Mouse (Mus musculus): ENCODE measurements around the gene Mapre3. TPM values are rescaled to one million over a fixed set of nuclear protein-coding genes. Genes with fewer than 3 reads are reported as not detected.
A peak's percentile ranks its signal among the peaks of the same experiment; 100 is the strongest.

Gene Mapre3
- polyA plus RNA-seq, 2 experiments: 28.2 to 64.7 TPM

- H3K9ac ChIP-seq (ENCODE audit: low read depth, low read length, severe bottlenecking): no peak overlapping the region
- H3K4me1 ChIP-seq (ENCODE audit: control insufficient read depth, insufficient read depth, low read length): no peaks in the 10 kb centered on the region; the same call in 1 of the 2 replicates
- H3K27ac ChIP-seq (replicated peaks; ENCODE audit: low read depth, low read length): no peak overlapping the region
- peak overlapping the region; percentile 46 for H3K4me2 ChIP-seq (replicated peaks; ENCODE audit: low read depth, low read length, severe bottlenecking)
- H3K36me3 ChIP-seq (ENCODE audit: control insufficient read depth, insufficient read depth, low read length): no peaks in the 10 kb centered on the region
- no peak for TF ChIP-seq POLR2A (IDR thresholded peaks at IDR 0.05; ENCODE audit: borderline replicate concordance, extremely low read depth, insufficient read depth, insufficient read length)
- 11% methylated on average over 20 of the region's 20 CpGs for WGBS
- no peaks in the 10 kb centered on the region for H3K9me3 ChIP-seq (ENCODE audit: control insufficient read depth, low read length)
- no peaks in the 10 kb centered on the region for H3K27me3 ChIP-seq (ENCODE audit: control insufficient read depth, insufficient read depth, low read length)
- ATAC-seq (ENCODE audit: low FRiP score, low read depth) (peak; percentile 72), DNase-seq (ENCODE audit: low spot score) (peak; percentile 92)
- H3K4me3 ChIP-seq (replicated peaks; ENCODE audit: low read length): peak overlapping the region; percentile 18
Observed at GRCm38 (mm10) chr5:30774601-30775371, 39.7 kb upstream of the Mapre3 start.

GRCm38 (mm10) chr5:30780699-30781098 is 33.7 kb upstream of the Mapre3 start:
- 69% methylated on average over 9 of the region's 9 CpGs for WGBS
- ATAC-seq (ENCODE audit: low FRiP score, low read depth): no peak
- no peak for TF ChIP-seq POLR2A (IDR thresholded peaks at IDR 0.05; ENCODE audit: borderline replicate concordance, extremely low read depth, insufficient read depth, insufficient read length)

GRCm38 (mm10) chr5:30781147-30781546 is 33.3 kb upstream of the Mapre3 start:
- Histone ChIP-seq H3K4me2 (replicated peaks; ENCODE audit: low read depth, low read length, severe bottlenecking) (no peak overlapping the region), H3K27ac (replicated peaks; ENCODE audit: low read depth, low read length) (no peak overlapping the region), H3K4me1 (ENCODE audit: control insufficient read depth, insufficient read depth, low read length) (no peaks in the 10 kb centered on the region), H3K36me3 (ENCODE audit: control insufficient read depth, insufficient read depth, low read length) (no peaks in the 10 kb centered on the region), H3K27me3 (ENCODE audit: control insufficient read depth, insufficient read depth, low read length) (no peaks in the 10 kb centered on the region), H3K4me3 (replicated peaks; ENCODE audit: low read length) (no peak overlapping the region), H3K9ac (ENCODE audit: low read depth, low read length, severe bottlenecking) (no peak overlapping the region), H3K9me3 (ENCODE audit: control insufficient read depth, low read length) (no peaks in the 10 kb centered on the region)
- peak; percentile 28 for DNase-seq (ENCODE audit: low spot score)
- ATAC-seq (ENCODE audit: low FRiP score, low read depth): no peak
- no peak for TF ChIP-seq POLR2A (IDR thresholded peaks at IDR 0.05; ENCODE audit: borderline replicate concordance, extremely low read depth, insufficient read depth, insufficient read length)
- WGBS: 67% methylated on average over 3 of the region's 3 CpGs

More at GRCm38 (mm10) chr5:30780699-30781098, 33.7 kb upstream of the Mapre3 start:
- no peaks in the 10 kb centered on the region for H3K4me1 ChIP-seq (ENCODE audit: control insufficient read depth, insufficient read depth, low read length)
- DNase-seq (ENCODE audit: low spot score): no peak
- H3K4me2 ChIP-seq (replicated peaks; ENCODE audit: low read depth, low read length, severe bottlenecking): no peak overlapping the region
- H3K36me3 ChIP-seq (ENCODE audit: control insufficient read depth, insufficient read depth, low read length): no peaks in the 10 kb centered on the region
- H3K4me3 ChIP-seq (replicated peaks; ENCODE audit: low read length): no peak overlapping the region
- no peak overlapping the region for H3K9ac ChIP-seq (ENCODE audit: low read depth, low read length, severe bottlenecking)
- H3K27me3 ChIP-seq (ENCODE audit: control insufficient read depth, insufficient read depth, low read length): no peaks in the 10 kb centered on the region
- H3K27ac ChIP-seq (replicated peaks; ENCODE audit: low read depth, low read length): no peak overlapping the region
- H3K9me3 ChIP-seq (ENCODE audit: control insufficient read depth, low read length): no peaks in the 10 kb centered on the region

- Histone ChIP-seq H3K4me2 (replicated peaks; ENCODE audit: low read depth, low read length, severe bottlenecking) (no peak overlapping the region), H3K9me3 (ENCODE audit: control insufficient read depth, low read length) (no peaks in the 10 kb centered on the region), H3K27me3 (ENCODE audit: control insufficient read depth, insufficient read depth, low read length) (no peaks in the 10 kb centered on the region), H3K4me3 (replicated peaks; ENCODE audit: low read length) (no peak overlapping the region), H3K9ac (ENCODE audit: low read depth, low read length, severe bottlenecking) (no peak overlapping the region), H3K27ac (replicated peaks; ENCODE audit: low read depth, low read length) (no peak overlapping the region), H3K36me3 (ENCODE audit: control insufficient read depth, insufficient read depth, low read length) (no peaks in the 10 kb centered on the region), H3K4me1 (ENCODE audit: control insufficient read depth, insufficient read depth, low read length) (no peaks in the 10 kb centered on the region)
- no peak for DNase-seq (ENCODE audit: low spot score)
- TF ChIP-seq POLR2A (IDR thresholded peaks at IDR 0.05; ENCODE audit: borderline replicate concordance, extremely low read depth, insufficient read depth, insufficient read length): no peak
- ATAC-seq (ENCODE audit: low FRiP score, low read depth): no peak
- WGBS: 87% methylated on average over 5 of the region's 5 CpGs
Observed at GRCm38 (mm10) chr5:30787381-30787780, 27.1 kb upstream of the Mapre3 start.

GRCm38 (mm10) chr5:30790047-30790446 is 24.4 kb upstream of the Mapre3 start:
- ATAC-seq (ENCODE audit: low FRiP score, low read depth): no peak
- H3K27me3 ChIP-seq (ENCODE audit: control insufficient read depth, insufficient read depth, low read length): no peaks in the 10 kb centered on the region
- no peak overlapping the region for H3K27ac ChIP-seq (replicated peaks; ENCODE audit: low read depth, low read length)
- H3K9me3 ChIP-seq (ENCODE audit: control insufficient read depth, low read length): no peaks in the 10 kb centered on the region
- 76% methylated on average over 3 of the region's 3 CpGs for WGBS
- no peaks in the 10 kb centered on the region for H3K36me3 ChIP-seq (ENCODE audit: control insufficient read depth, insufficient read depth, low read length)
- no peaks in the 10 kb centered on the region for H3K4me1 ChIP-seq (ENCODE audit: control insufficient read depth, insufficient read depth, low read length)
- no peak for TF ChIP-seq POLR2A (IDR thresholded peaks at IDR 0.05; ENCODE audit: borderline replicate concordance, extremely low read depth, insufficient read depth, insufficient read length)
- no peak for DNase-seq (ENCODE audit: low spot score)
- no peak overlapping the region for H3K4me2 ChIP-seq (replicated peaks; ENCODE audit: low read depth, low read length, severe bottlenecking)
- H3K9ac ChIP-seq (ENCODE audit: low read depth, low read length, severe bottlenecking): no peak overlapping the region
- no peak overlapping the region for H3K4me3 ChIP-seq (replicated peaks; ENCODE audit: low read length)
